Mouse (Mus musculus): ENCODE data around the gene Pcdh15.

Pcdh15 gene

GRCm38 (mm10) chr10:73788163-73788562 lies 689.0 kb downstream of the Pcdh15 start:
- no peaks in the 10 kb centered on the region for H3K36me3 ChIP-seq (ENCODE audit: insufficient read depth, low read length)
- H3K27me3 ChIP-seq (ENCODE audit: insufficient read depth, low read length) = no peaks in the 10 kb centered on the region
- TF ChIP-seq NANOG (IDR thresholded peaks at IDR 0.05; ENCODE audit: borderline replicate concordance, low read length) (no peak), CTCF (conservative IDR thresholded peaks at IDR 0.05; ENCODE audit: low read length) (no peak), POU5F1 (IDR thresholded peaks at IDR 0.05; ENCODE audit: borderline replicate concordance, low read length) (no peak)
- no peaks in the 10 kb centered on the region for H3K9me3 ChIP-seq (ENCODE audit: low read length)
- no peaks in the 10 kb centered on the region for H3K4me1 ChIP-seq (replicated peaks; ENCODE audit: low read depth, low read length)
- H3K4me3 ChIP-seq (replicated peaks; ENCODE audit: low read length) = no peak overlapping the region

GRCm38 (mm10) chr10:73805069-73805468 lies 705.9 kb downstream of the Pcdh15 start:
- TF ChIP-seq NANOG (IDR thresholded peaks at IDR 0.05; ENCODE audit: borderline replicate concordance, low read length) (no peak), POU5F1 (IDR thresholded peaks at IDR 0.05; ENCODE audit: borderline replicate concordance, low read length) (no peak), CTCF (conservative IDR thresholded peaks at IDR 0.05; ENCODE audit: low read length) (no peak)
- Histone ChIP-seq H3K9me3 (ENCODE audit: low read length) (no peaks in the 10 kb centered on the region), H3K4me1 (replicated peaks; ENCODE audit: low read depth, low read length) (no peaks in the 10 kb centered on the region), H3K36me3 (ENCODE audit: insufficient read depth, low read length) (no peaks in the 10 kb centered on the region), H3K27me3 (ENCODE audit: insufficient read depth, low read length) (no peaks in the 10 kb centered on the region), H3K4me3 (replicated peaks; ENCODE audit: low read length) (no peak overlapping the region)

- Histone ChIP-seq H3K9me3 (ENCODE audit: low read length) (no peaks in the 10 kb centered on the region), H3K4me3 (replicated peaks; ENCODE audit: low read length) (no peak overlapping the region)
Measured at GRCm38 (mm10) chr10:73812311-73812710, 713.2 kb downstream of the Pcdh15 start.

GRCm38 (mm10) chr10:73821657-73822583 lies 722.8 kb downstream of the Pcdh15 start:
- no peak overlapping the region for H3K4me3 ChIP-seq (replicated peaks; ENCODE audit: low read length)
- no peaks in the 10 kb centered on the region for H3K36me3 ChIP-seq (ENCODE audit: insufficient read depth, low read length)
- no peaks in the 10 kb centered on the region for H3K9me3 ChIP-seq (ENCODE audit: low read length)
- TF ChIP-seq NANOG (IDR thresholded peaks at IDR 0.05; ENCODE audit: borderline replicate concordance, low read length) (no peak), CTCF (conservative IDR thresholded peaks at IDR 0.05; ENCODE audit: low read length) (no peak), POU5F1 (IDR thresholded peaks at IDR 0.05; ENCODE audit: borderline replicate concordance, low read length) (no peak)
- 0 out of 2 replicates have a peak, but pooled peaks cover 3% of the 10 kb centered on the region for H3K27me3 ChIP-seq (ENCODE audit: insufficient read depth, low read length)
- H3K4me1 ChIP-seq (replicated peaks; ENCODE audit: low read depth, low read length) = no peaks in the 10 kb centered on the region

More at GRCm38 (mm10) chr10:73812311-73812710, 713.2 kb downstream of the Pcdh15 start:
- H3K27me3 ChIP-seq (ENCODE audit: insufficient read depth, low read length) = no peaks in the 10 kb centered on the region
- no peak for TF ChIP-seq NANOG (IDR thresholded peaks at IDR 0.05; ENCODE audit: borderline replicate concordance, low read length)
- no peak for TF ChIP-seq CTCF (conservative IDR thresholded peaks at IDR 0.05; ENCODE audit: low read length)
- no peak for TF ChIP-seq POU5F1 (IDR thresholded peaks at IDR 0.05; ENCODE audit: borderline replicate concordance, low read length)
- no peaks in the 10 kb centered on the region for H3K36me3 ChIP-seq (ENCODE audit: insufficient read depth, low read length)
- no peaks in the 10 kb centered on the region for H3K4me1 ChIP-seq (replicated peaks; ENCODE audit: low read depth, low read length)

GRCm38 (mm10) chr10:73823214-73823613 lies 724.1 kb downstream of the Pcdh15 start:
- H3K4me3 ChIP-seq (replicated peaks; ENCODE audit: low read length) = no peak overlapping the region
- no peaks in the 10 kb centered on the region for H3K4me1 ChIP-seq (replicated peaks; ENCODE audit: low read depth, low read length)
- no peaks in the 10 kb centered on the region for H3K9me3 ChIP-seq (ENCODE audit: low read length)
- 0 out of 2 replicates have a peak, but pooled peaks cover 3% of the 10 kb centered on the region for H3K27me3 ChIP-seq (ENCODE audit: insufficient read depth, low read length)
- no peak for TF ChIP-seq NANOG (IDR thresholded peaks at IDR 0.05; ENCODE audit: borderline replicate concordance, low read length)
- TF ChIP-seq POU5F1 (IDR thresholded peaks at IDR 0.05; ENCODE audit: borderline replicate concordance, low read length) = no peak
- no peak for TF ChIP-seq CTCF (conservative IDR thresholded peaks at IDR 0.05; ENCODE audit: low read length)
- H3K36me3 ChIP-seq (ENCODE audit: insufficient read depth, low read length) = no peaks in the 10 kb centered on the region

- Histone ChIP-seq H3K36me3 (ENCODE audit: insufficient read depth, low read length) (no peaks in the 10 kb centered on the region), H3K27me3 (ENCODE audit: insufficient read depth, low read length) (0 out of 2 replicates have a peak, but pooled peaks cover 3% of the 10 kb centered on the region), H3K9me3 (ENCODE audit: low read length) (no peaks in the 10 kb centered on the region), H3K4me3 (replicated peaks; ENCODE audit: low read length) (no peak overlapping the region), H3K4me1 (replicated peaks; ENCODE audit: low read depth, low read length) (no peaks in the 10 kb centered on the region)
- no peak for TF ChIP-seq POU5F1 (IDR thresholded peaks at IDR 0.05; ENCODE audit: borderline replicate concordance, low read length)
- no peak for TF ChIP-seq CTCF (conservative IDR thresholded peaks at IDR 0.05; ENCODE audit: low read length)
- no peak for TF ChIP-seq NANOG (IDR thresholded peaks at IDR 0.05; ENCODE audit: borderline replicate concordance, low read length)
Measured at GRCm38 (mm10) chr10:73826354-73826753, 727.2 kb downstream of the Pcdh15 start.

GRCm38 (mm10) chr10:73828781-73829180 lies 729.6 kb downstream of the Pcdh15 start:
- no peaks in the 10 kb centered on the region for H3K9me3 ChIP-seq (ENCODE audit: low read length)
- H3K4me1 ChIP-seq (replicated peaks; ENCODE audit: low read depth, low read length) = no peaks in the 10 kb centered on the region
- no peaks in the 10 kb centered on the region for H3K36me3 ChIP-seq (ENCODE audit: insufficient read depth, low read length)
- no peak overlapping the region for H3K4me3 ChIP-seq (replicated peaks; ENCODE audit: low read length)
- no peaks in the 10 kb centered on the region for H3K27me3 ChIP-seq (ENCODE audit: insufficient read depth, low read length)
- no peak for TF ChIP-seq POU5F1 (IDR thresholded peaks at IDR 0.05; ENCODE audit: borderline replicate concordance, low read length)
- no peak for TF ChIP-seq NANOG (IDR thresholded peaks at IDR 0.05; ENCODE audit: borderline replicate concordance, low read length)
- TF ChIP-seq CTCF (conservative IDR thresholded peaks at IDR 0.05; ENCODE audit: low read length) = no peak

- Histone ChIP-seq H3K9me3 (ENCODE audit: low read length) (no peaks in the 10 kb centered on the region), H3K4me3 (replicated peaks; ENCODE audit: low read length) (no peak overlapping the region), H3K36me3 (ENCODE audit: insufficient read depth, low read length) (no peaks in the 10 kb centered on the region), H3K27me3 (ENCODE audit: insufficient read depth, low read length) (no peaks in the 10 kb centered on the region), H3K4me1 (replicated peaks; ENCODE audit: low read depth, low read length) (no peaks in the 10 kb centered on the region)
- TF ChIP-seq NANOG (IDR thresholded peaks at IDR 0.05; ENCODE audit: borderline replicate concordance, low read length) (no peak), CTCF (conservative IDR thresholded peaks at IDR 0.05; ENCODE audit: low read length) (no peak), POU5F1 (IDR thresholded peaks at IDR 0.05; ENCODE audit: borderline replicate concordance, low read length) (no peak)
Measured at GRCm38 (mm10) chr10:73844998-73845397, 745.9 kb downstream of the Pcdh15 start.
